Mouse (Mus musculus) CH12.LX (cell line): ENCODE data around the gene Krtdap. TPM values are rescaled to one million over a fixed set of nuclear protein-coding genes. Genes with fewer than 3 reads are reported as not detected.
"Not testable (repeated sequence)": the region's sequence is repeated elsewhere in the genome, so short reads cannot be mapped to it uniquely, and the experiment has no call there.

Source experiments
- DNase-seq: peaks from one replicate; pipeline ENCODE4 v3.0.0-alpha.2; 2013; ENCODE audit errors: extremely low read depth
- H3K27ac ChIP-seq: 2 replicates; pipeline ENCODE4 v1.5.1; 2012; ENCODE audit warnings: low read depth, mild to moderate bottlenecking, control low read depth, moderate library complexity; ENCODE audit not compliant: insufficient read depth
- H3K27me3 ChIP-seq: replicated peaks from 2 replicates; pipeline ENCODE3; 2012; ENCODE audit warnings: inconsistent platforms
- H3K36me3 ChIP-seq, 2 experiments: replicated peaks in 1 of 2; 2 replicates each; pipeline versions ENCODE3 to v1.6.1; 2012; ENCODE audit warnings: inconsistent platforms in 1 of 2, low read length in 1 of 2, mild to moderate bottlenecking in 1 of 2, mixed read lengths in 1 of 2, moderate library complexity in 1 of 2; ENCODE audit not compliant: control insufficient read depth in 1 of 2, insufficient read depth in 1 of 2
- H3K4me1 ChIP-seq, 2 experiments: 2 replicates each; pipeline ENCODE4 v1.6.1; 2012; ENCODE audit warnings: inconsistent platforms in 1 of 2, moderate library complexity in 1 of 2; ENCODE audit not compliant: insufficient read depth in 2 of 2, control insufficient read depth in 1 of 2
- H3K4me2 ChIP-seq: 2 replicates; pipeline ENCODE4 v1.6.1; 2012; ENCODE audit warnings: low read depth, mild to moderate bottlenecking, control low read depth; ENCODE audit not compliant: poor library complexity, insufficient read depth, severe bottlenecking
- H3K4me3 ChIP-seq, 3 experiments: fragments of 150-350 bp in 1 of 3; sonication (generic) in 1 of 3; replicated peaks in 1 of 3; 2 replicates each; pipeline versions ENCODE3 to v1.5.1; 2011 to 2012; ENCODE audit warnings: low read depth in 2 of 3, low read length in 2 of 3, mild to moderate bottlenecking in 2 of 3, moderate library complexity in 2 of 3, control low read depth in 1 of 3, improper control_type of control experiment in 1 of 3, inconsistent platforms in 1 of 3, mixed read lengths in 1 of 3; ENCODE audit not compliant: poor library complexity in 1 of 3
- H3K79me2 ChIP-seq: replicated peaks from 2 replicates; pipeline ENCODE4 v1.6.1; 2012; ENCODE audit warnings: mild to moderate bottlenecking, moderate library complexity; ENCODE audit not compliant: control insufficient read depth, poor library complexity, insufficient read depth, severe bottlenecking; ENCODE audit errors: extremely low read depth
- H3K9ac ChIP-seq: 2 replicates; pipeline ENCODE4 v1.6.1; 2012; ENCODE audit warnings: low read depth, mild to moderate bottlenecking, control low read depth, moderate library complexity; ENCODE audit not compliant: insufficient read depth
- H3K9me3 ChIP-seq: replicated peaks from 2 replicates; pipeline ENCODE3; 2012; ENCODE audit warnings: low read length, inconsistent platforms, mixed read lengths
- CHD1 ChIP-seq: IDR thresholded peaks from 2 replicates; pipeline ENCODE4 v1.6.1; 2012; ENCODE audit warnings: low read depth, low read length, improper control_type of control experiment, inconsistent platforms
- CHD2 ChIP-seq: IDR thresholded peaks from 2 replicates; pipeline ENCODE4 v1.6.1; 2011; ENCODE audit warnings: low read length, improper control_type of control experiment
- CTCF ChIP-seq, 2 experiments: IDR thresholded peaks in 1 of 2; conservative IDR thresholded peaks in 1 of 2; 2 replicates each; pipeline ENCODE4 v1.5.1; 2011 to 2012; ENCODE audit warnings: low read depth in 2 of 2, low read length in 2 of 2, improper control_type of control experiment in 1 of 2, inconsistent platforms in 1 of 2, mild to moderate bottlenecking in 1 of 2, moderate library complexity in 1 of 2
- E2F4 ChIP-seq: IDR thresholded peaks from 2 replicates; pipeline ENCODE4 v1.6.1; 2011; ENCODE audit warnings: low read depth, low read length, improper control_type of control experiment; ENCODE audit not compliant: insufficient replicate concordance
- EP300 ChIP-seq: IDR thresholded peaks from 2 replicates; pipeline ENCODE4 v1.6.1; 2011; ENCODE audit warnings: low read length, improper control_type of control experiment
- ETS1 ChIP-seq: conservative IDR thresholded peaks from 2 replicates; pipeline ENCODE4 v1.6.1; 2012; ENCODE audit warnings: low read depth, mild to moderate bottlenecking, inconsistent platforms, low read length, improper control_type of control experiment, moderate library complexity
- GABPA ChIP-seq: IDR thresholded peaks from 2 replicates; pipeline ENCODE4 v1.6.1; 2012; ENCODE audit warnings: low read depth, low read length, improper control_type of control experiment, inconsistent platforms; ENCODE audit not compliant: insufficient replicate concordance
- HCFC1 ChIP-seq: IDR thresholded peaks from 2 replicates; pipeline ENCODE4 v1.6.1; 2012; ENCODE audit warnings: low read depth, mild to moderate bottlenecking, inconsistent platforms, low read length, improper control_type of control experiment
- JUN ChIP-seq: IDR thresholded peaks from 2 replicates; pipeline ENCODE4 v1.6.1; 2011; ENCODE audit warnings: low read depth, mild to moderate bottlenecking, low read length, improper control_type of control experiment, moderate library complexity; ENCODE audit not compliant: insufficient read depth
- KAT2A ChIP-seq: IDR thresholded peaks from 2 replicates; pipeline ENCODE4 v1.6.1; 2012; ENCODE audit warnings: low read length, improper control_type of control experiment, inconsistent platforms; ENCODE audit not compliant: insufficient replicate concordance
- MAFK ChIP-seq: IDR thresholded peaks from 2 replicates; pipeline ENCODE4 v1.6.1; 2011; ENCODE audit warnings: low read length, improper control_type of control experiment; ENCODE audit not compliant: insufficient replicate concordance
- MAZ ChIP-seq: IDR thresholded peaks from 2 replicates; pipeline ENCODE4 v1.6.1; 2012; ENCODE audit warnings: low read depth, mild to moderate bottlenecking, inconsistent platforms, low read length, improper control_type of control experiment, moderate library complexity
- MEF2A ChIP-seq: IDR thresholded peaks from 2 replicates; pipeline ENCODE4 v1.6.1; 2014; ENCODE audit warnings: low read depth, mild to moderate bottlenecking, inconsistent platforms, low read length, improper control_type of control experiment, borderline replicate concordance
- MXI1 ChIP-seq: IDR thresholded peaks from 2 replicates; pipeline ENCODE4 v1.6.1; 2011; ENCODE audit warnings: mild to moderate bottlenecking, low read depth, low read length, improper control_type of control experiment
- MYC ChIP-seq: IDR thresholded peaks from 2 replicates; pipeline ENCODE4 v1.6.1; 2011; ENCODE audit warnings: low read depth, mild to moderate bottlenecking, improper control_type of control experiment, low read length
- NRF1 ChIP-seq: IDR thresholded peaks from 2 replicates; pipeline ENCODE4 v1.6.1; 2014; ENCODE audit warnings: low read depth, mild to moderate bottlenecking, inconsistent platforms, low read length, improper control_type of control experiment, moderate library complexity
- PAX5 ChIP-seq: IDR thresholded peaks from 2 replicates; pipeline ENCODE4 v1.6.1; 2012; ENCODE audit warnings: low read length, inconsistent platforms, mixed read lengths
- POLR2A ChIP-seq: IDR thresholded peaks from 2 replicates; pipeline ENCODE4 v1.6.1; 2011; ENCODE audit warnings: low read depth, mild to moderate bottlenecking, improper control_type of control experiment, low read length
- RAD21 ChIP-seq: IDR thresholded peaks from 2 replicates; pipeline ENCODE4 v1.6.1; 2011; ENCODE audit warnings: low read depth, mild to moderate bottlenecking, low read length, improper control_type of control experiment, moderate library complexity
- RCOR1 ChIP-seq: conservative IDR thresholded peaks from 2 replicates; pipeline ENCODE4 v1.6.1; 2012; ENCODE audit warnings: low read depth, mild to moderate bottlenecking, inconsistent platforms, low read length, improper control_type of control experiment
- SIN3A ChIP-seq: IDR thresholded peaks from 2 replicates; pipeline ENCODE4 v1.6.1; 2012; ENCODE audit warnings: low read length, improper control_type of control experiment, inconsistent platforms
- SMC3 ChIP-seq: IDR thresholded peaks from 2 replicates; pipeline ENCODE4 v1.6.1; 2011; ENCODE audit warnings: low read depth, low read length, improper control_type of control experiment
- USF2 ChIP-seq: conservative IDR thresholded peaks from 2 replicates; pipeline ENCODE4 v1.6.1; 2011; ENCODE audit warnings: low read depth, low read length, improper control_type of control experiment
- ZC3H11A ChIP-seq: IDR thresholded peaks from 2 replicates; pipeline ENCODE4 v1.6.1; 2012; ENCODE audit warnings: low read depth, mild to moderate bottlenecking, inconsistent platforms, low read length, improper control_type of control experiment
- ZMIZ1 ChIP-seq: IDR thresholded peaks from 2 replicates; pipeline ENCODE4 v1.6.1; 2012; ENCODE audit warnings: low read depth, mild to moderate bottlenecking, inconsistent platforms, low read length, improper control_type of control experiment
- ZNF384 ChIP-seq: IDR thresholded peaks from 2 replicates; pipeline ENCODE4 v1.6.1; 2012; ENCODE audit warnings: low read depth, low read length, improper control_type of control experiment, inconsistent platforms
- dilution Hi-C: fragments of 300-500 bp; cut with MboI; formaldehyde crosslinking; loops from 2 replicates; pipeline ENCODE4 v1.14.3; 2020; ENCODE audit warnings: low sequenced_read_pairs; ENCODE audit not compliant: extremely low pct_unique_long_range_greater_than_20kb, extremely low pct_ligation_motif_present
- in situ Hi-C: fragments of 300-500 bp; cut with MboI; formaldehyde crosslinking; loops from 3 replicates; pipeline ENCODE4 v1.14.3; 2019; ENCODE audit warnings: low sequenced_read_pairs, low pct_ligation_motif_present, low pct_unique_long_range_greater_than_20kb, mixed read lengths
- polyA plus RNA-seq: library from polyadenylated mRNA; unstranded; fragments of >175 nt; gene quantifications from 2 replicates; pipeline ENCODE4 v1.2.1, GENCODE M21; 2012; ENCODE audit warnings: low read depth; ENCODE audit not compliant: insufficient read length
- total RNA-seq, 2 experiments: library from RNA; depleted of rRNA; stranded (reverse); fragments of 300-350 nt in 1 of 2; fragments of >200 nt in 1 of 2; gene quantifications; 2 replicates each; pipeline ENCODE4 v1.2.3; 2012 to 2014

The Krtdap gene
- total and polyA plus RNA-seq, 3 experiments, result not detected

DNA sequence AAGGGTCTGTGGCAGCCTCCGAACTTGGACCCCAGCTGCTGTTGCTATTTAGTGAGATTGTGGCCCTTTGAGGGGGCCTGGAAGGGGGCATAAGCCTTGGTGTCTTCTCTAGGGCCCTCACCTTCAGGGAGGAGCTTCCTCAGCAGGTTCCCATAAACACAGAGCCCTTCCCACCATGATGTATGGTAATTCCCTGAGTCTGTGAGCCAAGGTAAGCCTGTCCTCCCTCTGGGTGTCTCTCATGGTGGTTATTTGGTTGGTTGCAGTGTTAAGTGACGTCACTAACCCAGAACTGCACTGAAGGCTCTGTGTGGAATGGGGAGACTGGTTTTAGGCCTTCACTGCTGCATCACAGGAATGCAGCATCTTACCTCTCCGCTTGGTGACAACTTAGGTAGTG is 41.7 kb downstream of the Krtdap start:
- peaks cover 2 to 12% of the 10 kb centered on the region in 2 experiments; a peak in 2 of 4 replicates for H3K4me1 ChIP-seq
- H3K27ac ChIP-seq, result no peak overlapping the region
- dilution Hi-C loops, result no loop called here
- H3K4me2 ChIP-seq, result no peak overlapping the region
- peaks cover 6% of the 10 kb centered on the region for H3K9me3 ChIP-seq
- no peak for DNase-seq
- no peak for TF ChIP-seq USF2
- no peak for TF ChIP-seq RAD21
- no peak for TF ChIP-seq E2F4
- TF ChIP-seq MEF2A, result no peak
- TF ChIP-seq RCOR1, result no peak
- no peak for TF ChIP-seq ZMIZ1
- TF ChIP-seq POLR2A, result no peak
- TF ChIP-seq MAFK, result no peak
- no peak for TF ChIP-seq KAT2A
- no peak for TF ChIP-seq GABPA
- no peak for TF ChIP-seq JUN
- TF ChIP-seq CTCF (conservative IDR thresholded peaks at IDR 0.05 in 1 of 2, IDR thresholded peaks at IDR 0.05 in 1 of 2; ENCODE audit: low read depth in 2 of 2, low read length in 2 of 2), result no peak
- no peak for TF ChIP-seq CHD1
- TF ChIP-seq ETS1, result no peak
- TF ChIP-seq EP300, result no peak
- TF ChIP-seq MXI1, result no peak
- no peak for TF ChIP-seq HCFC1
- no peak for TF ChIP-seq SMC3
- no peak for TF ChIP-seq ZNF384
- TF ChIP-seq, all 38 proteins: peak for 0
- Histone ChIP-seq H3K36me3 (no peaks in the 10 kb centered on the region), H3K79me2 (no peaks in the 10 kb centered on the region), H3K9ac (no peak overlapping the region), H3K27me3 (no peaks in the 10 kb centered on the region), H3K4me3 (no peak overlapping the region)
- in situ Hi-C loops, result no loop called here

DNA sequence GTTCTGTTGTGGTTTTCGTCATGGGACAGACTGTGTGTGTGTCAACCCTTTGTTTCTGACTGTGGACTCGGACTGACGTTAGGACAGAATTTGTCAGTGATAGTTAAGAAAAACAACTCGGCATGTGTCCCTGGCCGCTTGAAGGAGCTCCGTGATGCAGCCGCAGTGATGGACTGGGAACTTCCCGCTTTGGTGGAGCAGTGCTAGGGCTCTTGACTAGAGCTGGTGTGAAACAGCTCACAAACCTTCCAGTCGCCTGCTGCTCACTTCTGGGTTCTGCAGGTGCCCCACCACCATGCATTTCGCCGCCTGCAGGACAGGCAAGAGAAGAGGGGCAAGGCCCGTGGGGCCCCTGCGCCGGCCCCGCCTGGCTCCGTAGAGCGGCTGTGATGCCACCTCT is 44.6 kb downstream of the Krtdap start:
- TF ChIP-seq ZNF384 (no peak), POLR2A (no peak), MAZ (no peak), PAX5 (no peak), USF2 (no peak), MEF2A (no peak), E2F4 (no peak), NRF1 (no peak), CHD2 (no peak), SIN3A (no peak), ZC3H11A (no peak), MYC (no peak), GABPA (no peak)
- Histone ChIP-seq H3K36me3 (no peaks in the 10 kb centered on the region), H3K4me1 (peaks cover 2 to 12% of the 10 kb centered on the region in 2 experiments; a peak in 2 of 4 replicates), H3K9me3 (peaks cover 5% of the 10 kb centered on the region), H3K4me2 (no peak overlapping the region), H3K4me3 (no peak overlapping the region), H3K27me3 (no peaks in the 10 kb centered on the region), H3K9ac (no peak overlapping the region), H3K79me2 (no peaks in the 10 kb centered on the region), H3K27ac (no peak overlapping the region)
- in situ Hi-C loops (no loop called here), dilution Hi-C loops (no loop called here)
- DNase-seq, result no peak

DNA sequence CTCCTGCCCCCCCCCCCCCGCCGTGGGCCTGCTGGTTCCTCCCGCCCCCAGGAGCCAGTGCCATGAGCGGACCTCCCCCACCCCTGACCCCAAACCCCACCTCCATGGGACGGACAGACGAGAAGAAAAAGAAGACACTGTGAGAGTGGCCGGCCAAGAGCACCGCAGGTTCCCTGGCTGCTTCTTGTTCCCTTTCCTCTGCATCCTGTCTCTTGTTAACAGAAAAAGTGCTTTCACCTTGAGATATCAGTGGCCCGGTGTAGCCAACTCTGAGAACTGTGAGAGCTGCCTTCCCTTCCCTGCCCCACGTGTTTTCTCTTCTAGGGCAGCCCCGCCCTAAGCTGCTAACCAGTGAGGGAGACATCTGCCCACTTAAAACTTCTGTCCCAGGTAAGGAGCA is 45.0 kb downstream of the Krtdap start:
- in situ Hi-C loops, H3K27me3 ChIP-seq, H3K27ac ChIP-seq, H3K9ac ChIP-seq, H3K36me3 ChIP-seq, H3K79me2 ChIP-seq, dilution Hi-C loops, H3K9me3 ChIP-seq, DNase-seq, H3K4me2 ChIP-seq, H3K4me3 ChIP-seq: not testable (repeated sequence)
- peaks cover 2 to 12% of the 10 kb centered on the region in 2 experiments; a peak in 2 of 4 replicates for H3K4me1 ChIP-seq
